Mouse (Mus musculus): ENCODE measurements around the gene Clcf1.

DNA sequence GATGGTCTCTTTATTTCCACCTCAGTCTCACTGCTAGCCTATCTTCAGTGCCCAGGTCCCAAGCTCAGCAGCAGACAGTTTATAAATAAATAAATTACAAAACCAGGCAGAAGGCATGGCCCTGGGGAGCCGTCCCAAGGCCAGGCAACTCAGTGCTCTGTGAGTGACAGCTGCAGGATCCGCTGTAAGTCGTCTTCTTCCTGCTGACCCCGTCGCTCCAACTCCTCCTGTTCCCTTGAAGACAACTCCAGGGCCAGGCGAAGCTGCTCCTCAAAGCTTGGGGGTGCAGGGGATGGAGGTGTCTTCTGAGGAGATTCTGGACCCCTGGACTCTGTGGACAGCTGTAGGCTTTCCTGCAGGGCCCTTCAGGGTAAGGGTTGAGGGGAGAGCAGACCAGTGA, 56.1 kb downstream of the Clcf1 start:
- no peak for TF ChIP-seq CTCF (conservative IDR thresholded peaks at IDR 0.05; ENCODE audit: low read length)
- TF ChIP-seq NANOG (IDR thresholded peaks at IDR 0.05; ENCODE audit: borderline replicate concordance, low read length), result no peak
- no peak for TF ChIP-seq POU5F1 (IDR thresholded peaks at IDR 0.05; ENCODE audit: borderline replicate concordance, low read length)
